Mouse (Mus musculus) right cerebral cortex, postnatal 36 days (tissue): ENCODE results near the gene Pax9.

ENCODE experiments used
- DNase-seq, 2 experiments: peaks; one replicate each; pipeline ENCODE4 v3.0.0; 2022; ENCODE audit warnings: low spot score in 2 of 2, mixed read lengths in 1 of 2

Gene Pax9

GRCm38 (mm10) chr12:56691427-56692079, at the start of gene Pax9:
Gene Pax9, plus strand, starts transcription at chr12:56691767.
- DNase-seq = no peak

GRCm38 (mm10) chr12:56669451-56670122, 22.0 kb upstream of the Pax9 start:
- DNase-seq = no peak

GRCm38 (mm10) chr12:56670795-56671194, 20.8 kb upstream of the Pax9 start:
- DNase-seq = no peak

GRCm38 (mm10) chr12:56674726-56675125, 16.8 kb upstream of the Pax9 start:
- no peak for DNase-seq

- no peak for DNase-seq
Measured at GRCm38 (mm10) chr12:56677620-56678019, 13.9 kb upstream of the Pax9 start.

- DNase-seq = no peak
Measured at GRCm38 (mm10) chr12:56681096-56681811, 10.3 kb upstream of the Pax9 start.

- DNase-seq = no peak
Measured at GRCm38 (mm10) chr12:56687640-56688481, 3.7 kb upstream of the Pax9 start.

- no peak for DNase-seq
Measured at GRCm38 (mm10) chr12:56688482-56688840, 3.1 kb upstream of the Pax9 start.

- no peak for DNase-seq
Measured at GRCm38 (mm10) chr12:56688920-56689319, 2.6 kb upstream of the Pax9 start.

- DNase-seq = no peak
Measured at GRCm38 (mm10) chr12:56689331-56689730, 2.2 kb upstream of the Pax9 start.

- no peak for DNase-seq
Measured at GRCm38 (mm10) chr12:56689736-56690135, 1.8 kb upstream of the Pax9 start.

- no peak for DNase-seq
Measured at GRCm38 (mm10) chr12:56690366-56690765, 1.2 kb upstream of the Pax9 start.

GRCm38 (mm10) chr12:56691001-56691400, 566 bp upstream of the Pax9 start:
- DNase-seq = no peak

- no peak for DNase-seq
Measured at GRCm38 (mm10) chr12:56692536-56692935, 969 bp downstream of the Pax9 start.

GRCm38 (mm10) chr12:56693411-56694098, 2.0 kb downstream of the Pax9 start:
- DNase-seq = no peak

GRCm38 (mm10) chr12:56694361-56694760, 2.8 kb downstream of the Pax9 start:
- DNase-seq = no peak

GRCm38 (mm10) chr12:56694936-56695335, 3.4 kb downstream of the Pax9 start:
- DNase-seq = no peak

- no peak for DNase-seq
Measured at GRCm38 (mm10) chr12:56695358-56696173, 4.0 kb downstream of the Pax9 start.

- no peak for DNase-seq
Measured at GRCm38 (mm10) chr12:56696174-56697010, 4.8 kb downstream of the Pax9 start.
